Mouse (Mus musculus): ENCODE measurements around the gene Rps6ka5.

Gene Rps6ka5

GRCm38 (mm10) chr12:100604540-100604939 lies 122.2 kb downstream of the Rps6ka5 start:
- peak in 1 of 2 experiments; percentile 21 for DNase-seq (ENCODE audit: low spot score in 2 of 2)

DNA sequence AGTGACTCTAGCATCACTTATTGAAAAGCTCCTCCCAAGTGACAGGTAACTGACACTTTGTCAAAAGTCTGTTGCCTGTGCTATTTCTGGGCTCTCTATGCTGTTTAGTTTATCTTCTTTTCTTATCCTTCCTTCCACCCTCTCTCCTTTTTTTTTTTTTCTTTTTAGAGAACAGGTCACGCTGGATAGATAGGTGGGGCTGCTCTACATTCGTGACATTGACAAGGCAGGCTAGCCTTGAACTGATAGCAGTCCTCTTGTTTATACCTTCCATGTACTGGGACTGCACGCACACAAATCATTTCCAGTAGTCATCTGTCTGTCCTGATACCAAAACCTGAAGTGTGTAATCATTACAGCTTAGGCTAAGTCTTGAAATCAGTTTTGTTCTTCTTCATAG lies 132.1 kb downstream of the Rps6ka5 start:
- no peak for DNase-seq (ENCODE audit: low spot score in 2 of 2)

DNA sequence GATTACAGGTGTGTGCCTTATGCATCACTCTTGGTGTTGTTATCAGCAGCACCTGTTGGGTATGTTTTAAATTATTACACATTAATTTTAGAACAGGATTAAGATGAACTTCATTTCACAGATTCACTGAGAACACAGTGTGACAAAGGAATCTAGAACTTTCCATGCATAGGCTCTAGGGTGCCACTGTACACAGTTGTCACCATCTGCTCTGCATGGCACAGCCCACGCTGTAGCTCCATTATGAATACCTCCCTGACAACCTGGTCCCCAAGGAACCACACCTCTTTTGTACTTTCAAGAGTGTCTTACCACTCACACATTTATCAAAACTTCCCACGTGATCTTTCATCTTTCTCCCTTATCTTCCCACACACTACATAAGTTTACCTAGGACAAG lies 140.2 kb downstream of the Rps6ka5 start:
- no peak for DNase-seq (ENCODE audit: low spot score in 2 of 2)

DNA sequence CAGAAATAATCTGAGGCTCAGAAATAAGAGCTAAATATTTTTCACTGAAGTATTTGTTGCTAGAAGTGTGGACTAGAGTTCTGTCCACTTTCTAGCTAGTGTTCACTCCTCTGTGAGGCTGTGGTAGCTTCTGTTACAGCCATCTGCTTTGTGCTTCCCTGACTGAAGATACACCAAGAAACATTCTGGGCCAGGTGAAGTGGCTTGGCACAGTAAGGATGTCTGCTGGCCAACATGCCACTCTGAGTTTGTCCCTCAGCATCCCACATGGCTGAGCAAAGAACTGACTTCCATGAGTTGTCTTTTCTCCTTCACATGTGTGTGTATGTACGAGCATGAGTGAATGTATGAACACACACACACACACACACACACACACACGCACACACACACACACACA lies 147.6 kb downstream of the Rps6ka5 start:
- no peak for DNase-seq (ENCODE audit: low spot score in 2 of 2)

- no peak for DNase-seq (ENCODE audit: low spot score in 2 of 2)
Measured at GRCm38 (mm10) chr12:100578291-100578690, 148.5 kb downstream of the Rps6ka5 start.

- no peak for DNase-seq (ENCODE audit: low spot score in 2 of 2)
Measured at GRCm38 (mm10) chr12:100575739-100576138, 151.0 kb downstream of the Rps6ka5 start.

- DNase-seq (ENCODE audit: low spot score in 2 of 2), result no peak
Measured at GRCm38 (mm10) chr12:100570522-100571072, 156.2 kb downstream of the Rps6ka5 start.

GRCm38 (mm10) chr12:100568831-100569230 lies 158.0 kb downstream of the Rps6ka5 start:
- peak in 1 of 2 experiments; percentile 40 for DNase-seq (ENCODE audit: low spot score in 2 of 2)

GRCm38 (mm10) chr12:100568105-100568504 lies 158.7 kb downstream of the Rps6ka5 start:
- DNase-seq (ENCODE audit: low spot score in 2 of 2), result no peak

DNA sequence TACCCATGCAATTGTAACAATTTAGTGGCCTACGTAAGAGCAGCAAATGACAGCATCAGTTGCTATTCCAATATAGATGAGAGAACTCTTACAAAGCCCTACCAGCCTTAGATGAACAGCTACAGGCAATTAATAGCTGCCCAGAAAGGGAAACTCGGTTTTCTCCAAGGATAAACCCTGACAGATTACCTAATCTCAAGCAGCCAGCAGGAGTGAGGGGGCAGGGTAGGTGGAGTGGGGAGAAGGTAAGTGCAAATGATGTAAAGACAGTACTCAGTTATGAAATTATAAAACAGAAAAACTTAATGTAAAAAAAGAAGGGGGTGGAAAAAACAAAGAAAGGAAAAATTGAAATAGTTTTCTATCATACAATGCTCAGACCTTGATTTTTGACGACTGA lies 159.2 kb downstream of the Rps6ka5 start:
- DNase-seq (ENCODE audit: low spot score in 2 of 2), result no peak

DNA sequence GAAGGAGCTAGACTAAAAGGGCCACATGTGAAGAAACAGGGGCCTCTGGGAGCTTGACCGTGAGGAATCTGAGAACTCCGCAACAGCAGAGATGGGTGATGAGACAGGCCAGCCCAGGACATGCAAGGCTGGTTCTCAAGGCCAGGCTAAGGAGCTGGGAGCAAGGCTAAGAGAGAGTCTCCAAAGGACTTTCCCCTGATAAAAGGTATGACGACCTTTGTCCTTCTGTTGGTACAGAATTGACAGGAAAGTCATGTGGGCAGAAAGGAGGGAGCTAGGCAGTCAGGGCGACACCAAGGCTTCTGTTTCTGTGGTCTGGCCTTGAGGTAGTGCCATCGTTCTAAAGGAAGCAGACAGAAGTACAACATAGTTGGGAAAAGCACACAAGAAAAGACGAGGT lies 173.1 kb downstream of the Rps6ka5 start:
- DNase-seq (ENCODE audit: low spot score in 2 of 2), result no peak

DNA sequence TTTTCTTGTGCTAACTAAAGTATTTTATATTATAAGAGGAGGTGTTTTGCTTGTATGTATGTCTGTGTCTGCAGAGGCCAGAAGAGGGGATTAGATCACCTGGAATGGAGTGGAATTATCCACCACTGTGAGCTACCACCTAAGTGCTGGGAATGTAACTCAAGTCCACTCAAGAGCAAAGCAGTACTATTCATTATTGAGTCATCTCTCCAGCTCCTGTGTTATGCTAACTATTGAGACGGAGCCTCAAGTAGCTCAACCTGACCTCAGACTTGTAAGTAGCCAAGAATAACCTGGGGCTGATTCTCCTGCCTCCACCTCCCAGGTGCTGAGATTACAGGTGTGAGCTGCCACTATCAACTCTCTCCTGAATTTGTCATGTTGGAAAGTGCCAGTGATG lies 174.8 kb downstream of the Rps6ka5 start:
- no peak for DNase-seq (ENCODE audit: low spot score in 2 of 2)

- no peak for DNase-seq (ENCODE audit: low spot score in 2 of 2)
Measured at GRCm38 (mm10) chr12:100544194-100544567, 182.6 kb downstream of the Rps6ka5 start.

DNA sequence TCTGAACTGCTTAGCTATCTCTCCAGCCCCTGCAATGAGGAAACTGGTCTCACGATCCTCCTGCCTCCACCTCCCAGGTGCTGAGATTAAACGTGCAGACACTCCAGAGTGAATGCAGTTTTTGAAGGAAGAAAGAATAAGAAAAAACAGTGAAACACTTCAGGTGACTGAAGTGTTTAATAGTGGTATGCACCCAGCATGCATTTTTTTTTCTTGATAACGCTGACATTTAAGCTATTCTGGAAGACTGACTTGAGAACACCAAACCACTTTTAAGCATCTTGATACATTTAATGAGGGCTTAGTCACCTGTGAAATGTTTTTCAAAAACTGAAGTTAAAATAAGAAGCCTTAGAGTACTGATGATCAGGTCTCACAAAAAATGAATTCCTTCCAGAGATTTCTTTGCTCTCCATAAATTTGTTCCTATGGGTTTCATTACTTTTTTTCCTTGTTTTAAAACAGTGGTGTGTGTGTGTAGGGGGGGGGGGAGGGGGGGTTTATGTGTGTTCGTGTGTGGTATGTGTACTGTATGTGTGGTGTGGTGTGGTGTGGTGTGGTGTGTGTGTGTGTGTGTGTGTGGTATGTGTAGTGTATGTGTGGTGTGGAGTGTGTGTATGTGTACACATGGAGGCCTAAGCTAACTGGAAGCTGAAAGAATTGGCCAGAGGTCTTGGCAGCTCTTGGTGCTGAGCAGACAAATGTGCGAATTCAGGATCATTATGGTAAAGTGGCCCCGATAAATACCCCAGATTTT lies 183.2 kb downstream of the Rps6ka5 start:
- no peak for DNase-seq (ENCODE audit: low spot score in 2 of 2)

- no peak for DNase-seq (ENCODE audit: low spot score in 2 of 2)
Measured at GRCm38 (mm10) chr12:100542494-100542893, 184.3 kb downstream of the Rps6ka5 start.

- no peak for DNase-seq (ENCODE audit: low spot score in 2 of 2)
Measured at GRCm38 (mm10) chr12:100542076-100542475, 184.7 kb downstream of the Rps6ka5 start.

DNA sequence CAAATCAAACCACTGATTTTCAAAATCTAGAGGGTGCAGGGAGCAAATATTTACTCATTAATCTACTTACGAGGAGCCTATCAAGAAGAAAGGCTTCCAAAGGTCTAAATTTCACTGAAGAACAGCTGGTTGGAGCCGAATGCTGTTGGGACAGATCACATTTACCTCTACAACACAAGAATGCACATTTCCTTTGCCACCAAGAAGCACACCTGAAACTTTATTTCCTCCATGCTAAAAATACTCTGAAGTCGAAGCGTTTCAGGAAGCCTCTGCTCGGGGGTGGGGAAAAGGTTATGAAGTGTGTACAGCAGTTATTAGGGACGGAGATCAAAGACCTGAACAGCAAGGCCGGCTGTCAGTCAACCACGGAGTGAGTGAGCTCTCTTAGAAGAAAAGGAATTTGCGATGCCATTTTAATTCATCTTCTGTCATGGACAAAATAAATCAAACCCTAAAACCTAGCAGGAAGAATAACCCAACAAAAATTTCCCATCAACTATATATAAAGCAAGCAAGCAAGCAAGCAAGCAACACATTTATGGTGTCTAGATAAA lies 187.5 kb downstream of the Rps6ka5 start:
- DNase-seq (ENCODE audit: low spot score in 2 of 2), result no peak

- no peak for DNase-seq (ENCODE audit: low spot score in 2 of 2)
Measured at GRCm38 (mm10) chr12:100538445-100539157, 188.2 kb downstream of the Rps6ka5 start.

DNA sequence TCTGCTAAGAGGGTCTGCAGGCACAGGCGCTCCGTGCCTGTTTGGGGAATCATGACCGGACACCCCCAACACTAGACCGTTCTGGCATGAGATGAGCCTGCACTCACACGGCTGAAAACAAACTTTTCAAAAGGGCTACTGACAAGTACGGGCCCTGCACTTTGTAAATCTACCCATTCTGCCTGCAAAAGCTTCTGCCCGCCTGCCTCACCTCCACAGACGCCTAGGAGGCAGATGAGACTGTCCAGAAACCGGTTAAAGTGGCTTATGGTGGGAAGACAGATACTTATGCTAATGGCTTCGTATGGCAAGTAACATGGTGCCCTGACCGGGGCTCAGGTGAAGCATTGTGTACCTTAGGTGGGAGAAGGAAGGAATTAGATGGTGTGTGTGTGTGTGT lies 189.7 kb downstream of the Rps6ka5 start:
- no peak for DNase-seq (ENCODE audit: low spot score in 2 of 2)

GRCm38 (mm10) chr12:100535028-100535427 lies 191.8 kb downstream of the Rps6ka5 start:
- DNase-seq (ENCODE audit: low spot score in 2 of 2), result no peak

GRCm38 (mm10) chr12:100534028-100534427 lies 192.8 kb downstream of the Rps6ka5 start:
- no peak for DNase-seq (ENCODE audit: low spot score in 2 of 2)

DNA sequence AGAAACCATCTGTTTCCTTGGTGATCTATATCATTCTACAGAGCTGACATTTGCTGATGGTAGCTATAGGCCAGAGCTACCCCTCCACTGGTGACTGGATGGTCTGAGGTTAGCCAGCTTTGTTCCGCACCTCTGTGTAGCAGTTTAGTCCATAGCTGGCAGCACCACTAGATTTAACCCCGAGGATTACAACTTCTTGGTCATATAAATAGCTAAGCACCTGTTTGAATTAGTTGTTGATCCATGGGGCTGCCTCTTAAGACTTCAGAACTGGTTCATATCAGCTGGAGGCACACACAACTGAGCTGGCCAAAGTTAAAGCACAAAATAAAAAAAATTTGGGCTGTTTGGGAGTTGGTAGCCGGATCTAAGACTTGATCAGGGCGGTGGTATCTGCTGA lies 193.6 kb downstream of the Rps6ka5 start:
- no peak for DNase-seq (ENCODE audit: low spot score in 2 of 2)

GRCm38 (mm10) chr12:100531740-100532139 lies 195.0 kb downstream of the Rps6ka5 start:
- DNase-seq (ENCODE audit: low spot score in 2 of 2), result no peak
